Mouse (Mus musculus): Measurements from ENCODE around the gene Mrpl10. TPM values are rescaled to one million over a fixed set of nuclear protein-coding genes. Genes with fewer than 3 reads are reported as not detected.
A peak's percentile ranks its signal among the peaks of the same experiment; 100 is the strongest.

The Mrpl10 gene
- polyA plus RNA-seq, 1 experiment from 2014 or later = 80.1 TPM

- Histone ChIP-seq H3K27me3 (ENCODE audit: control insufficient read depth, insufficient read depth, low read length) (peaks cover 66% of the 10 kb centered on the region), H3K27ac (replicated peaks in 1 of 2; ENCODE audit: control insufficient read depth in 1 of 2, insufficient read depth in 1 of 2, low read depth in 2 of 2, low read length in 2 of 2) (no peak overlapping the region)
Measured at GRCm38 (mm10) chr11:97003170-97003569, 38.2 kb upstream of the Mrpl10 start.

GRCm38 (mm10) chr11:97007093-97007794 is 34.1 kb upstream of the Mrpl10 start:
- Histone ChIP-seq H3K4me2 (ENCODE audit: low read length) (no peak overlapping the region), H3K9me3 (ENCODE audit: control insufficient read depth, low read length) (no peaks in the 10 kb centered on the region), H3K4me3 (ENCODE audit: control insufficient read depth in 1 of 2, insufficient read depth in 1 of 2, low read depth in 1 of 2, low read length in 2 of 2) (no peak overlapping the region), H3K27me3 (ENCODE audit: control insufficient read depth, insufficient read depth, low read length) (peaks cover 68% of the 10 kb centered on the region), H3K27ac (replicated peaks in 1 of 2; ENCODE audit: control insufficient read depth in 1 of 2, insufficient read depth in 1 of 2, low read depth in 2 of 2, low read length in 2 of 2) (no peak overlapping the region), H3K4me1 (ENCODE audit: control insufficient read depth in 2 of 2, insufficient read depth in 2 of 2, low read length in 2 of 2) (peaks cover 0 to 5% of the 10 kb centered on the region in 2 experiments; a peak in 2 of 4 replicates), H3K36me3 (ENCODE audit: control insufficient read depth, insufficient read depth, low read length) (no peaks in the 10 kb centered on the region), H3K9ac (ENCODE audit: low read length) (no peak overlapping the region)
- 40% methylated on average over 9 of the region's 9 CpGs for WGBS
- no peak for ATAC-seq (ENCODE audit: insufficient number of reproducible peaks, insufficient read depth, low FRiP score, low read depth)

More at GRCm38 (mm10) chr11:97003170-97003569, 38.2 kb upstream of the Mrpl10 start:
- Histone ChIP-seq H3K9me3 (ENCODE audit: control insufficient read depth, low read length) (no peaks in the 10 kb centered on the region), H3K4me1 (ENCODE audit: control insufficient read depth in 2 of 2, insufficient read depth in 2 of 2, low read length in 2 of 2) (peaks cover 0 to 5% of the 10 kb centered on the region in 2 experiments; a peak in 1 of 4 replicates), H3K4me3 (ENCODE audit: control insufficient read depth in 1 of 2, insufficient read depth in 1 of 2, low read depth in 1 of 2, low read length in 2 of 2) (no peak overlapping the region), H3K36me3 (ENCODE audit: control insufficient read depth, insufficient read depth, low read length) (no peaks in the 10 kb centered on the region), H3K9ac (ENCODE audit: low read length) (no peak overlapping the region), H3K4me2 (ENCODE audit: low read length) (no peak overlapping the region)
- WGBS = 45% methylated on average over 5 of the region's 5 CpGs
- ATAC-seq (ENCODE audit: insufficient number of reproducible peaks, insufficient read depth, low FRiP score, low read depth) = no peak

- 26% methylated on average over 8 of the region's 8 CpGs for WGBS
- ATAC-seq (ENCODE audit: insufficient number of reproducible peaks, insufficient read depth, low FRiP score, low read depth) = no peak
- Histone ChIP-seq H3K4me2 (ENCODE audit: low read length) (no peak overlapping the region), H3K4me3 (ENCODE audit: control insufficient read depth in 1 of 2, insufficient read depth in 1 of 2, low read depth in 1 of 2, low read length in 2 of 2) (no peak overlapping the region), H3K27ac (replicated peaks in 1 of 2; ENCODE audit: control insufficient read depth in 1 of 2, insufficient read depth in 1 of 2, low read depth in 2 of 2, low read length in 2 of 2) (no peak overlapping the region), H3K4me1 (ENCODE audit: control insufficient read depth in 2 of 2, insufficient read depth in 2 of 2, low read length in 2 of 2) (peaks cover 0 to 5% of the 10 kb centered on the region in 2 experiments; a peak in 2 of 4 replicates), H3K9ac (ENCODE audit: low read length) (no peak overlapping the region), H3K27me3 (ENCODE audit: control insufficient read depth, insufficient read depth, low read length) (peaks cover 63% of the 10 kb centered on the region), H3K36me3 (ENCODE audit: control insufficient read depth, insufficient read depth, low read length) (no peaks in the 10 kb centered on the region), H3K9me3 (ENCODE audit: control insufficient read depth, low read length) (no peaks in the 10 kb centered on the region)
Measured at GRCm38 (mm10) chr11:97009198-97009790, 32.1 kb upstream of the Mrpl10 start.

GRCm38 (mm10) chr11:97013121-97013670 is 28.2 kb upstream of the Mrpl10 start, which contains the start of gene Sp6:
Gene Sp6, plus strand, starts transcription at chr11:97013394.
- no peaks in the 10 kb centered on the region for H3K36me3 ChIP-seq (ENCODE audit: control insufficient read depth, insufficient read depth, low read length)
- H3K4me1 ChIP-seq (ENCODE audit: control insufficient read depth in 2 of 2, insufficient read depth in 2 of 2, low read length in 2 of 2) = peaks cover 0 to 3% of the 10 kb centered on the region in 2 experiments; a peak in 2 of 4 replicates
- no peaks in the 10 kb centered on the region for H3K9me3 ChIP-seq (ENCODE audit: control insufficient read depth, low read length)
- no peak within 1 kb of the TSS for H3K27ac ChIP-seq (replicated peaks in 1 of 2; ENCODE audit: control insufficient read depth in 1 of 2, insufficient read depth in 1 of 2, low read depth in 2 of 2, low read length in 2 of 2)
- no peak within 1 kb of the TSS for H3K4me3 ChIP-seq (ENCODE audit: control insufficient read depth in 1 of 2, insufficient read depth in 1 of 2, low read depth in 1 of 2, low read length in 2 of 2)
- no peak within 1 kb of the TSS for H3K9ac ChIP-seq (ENCODE audit: low read length)
- no peak for ATAC-seq (ENCODE audit: insufficient number of reproducible peaks, insufficient read depth, low FRiP score, low read depth)
- H3K27me3 ChIP-seq (ENCODE audit: control insufficient read depth, insufficient read depth, low read length) = peaks cover 86% of the 10 kb centered on the region
- no peak within 1 kb of the TSS for H3K4me2 ChIP-seq (ENCODE audit: low read length)
- WGBS = 20% methylated on average over 8 of the region's 8 CpGs

- no peak overlapping the region for H3K27ac ChIP-seq (replicated peaks in 1 of 2; ENCODE audit: control insufficient read depth in 1 of 2, insufficient read depth in 1 of 2, low read depth in 2 of 2, low read length in 2 of 2)
- H3K36me3 ChIP-seq (ENCODE audit: control insufficient read depth, insufficient read depth, low read length) = no peaks in the 10 kb centered on the region
- H3K4me2 ChIP-seq (ENCODE audit: low read length) = peak overlapping the region; percentile 55
- no peak overlapping the region for H3K9ac ChIP-seq (ENCODE audit: low read length)
- peak overlapping the region in 1 of 2 experiments; percentile 32; a peak in 2 of 4 replicates for H3K4me3 ChIP-seq (ENCODE audit: control insufficient read depth in 1 of 2, insufficient read depth in 1 of 2, low read depth in 1 of 2, low read length in 2 of 2)
- WGBS = 2% methylated on average over 36 of the region's 36 CpGs
- no peaks in the 10 kb centered on the region for H3K9me3 ChIP-seq (ENCODE audit: control insufficient read depth, low read length)
- peaks cover 87% of the 10 kb centered on the region for H3K27me3 ChIP-seq (ENCODE audit: control insufficient read depth, insufficient read depth, low read length)
- no peak for ATAC-seq (ENCODE audit: insufficient number of reproducible peaks, insufficient read depth, low FRiP score, low read depth)
- peaks cover 7 to 26% of the 10 kb centered on the region in 2 experiments; a peak in 3 of 4 replicates for H3K4me1 ChIP-seq (ENCODE audit: control insufficient read depth in 2 of 2, insufficient read depth in 2 of 2, low read length in 2 of 2)
Measured at GRCm38 (mm10) chr11:97017696-97018582, 23.4 kb upstream of the Mrpl10 start.

- Histone ChIP-seq H3K36me3 (ENCODE audit: control insufficient read depth, insufficient read depth, low read length) (no peaks in the 10 kb centered on the region), H3K27me3 (ENCODE audit: control insufficient read depth, insufficient read depth, low read length) (peaks cover 90% of the 10 kb centered on the region), H3K9me3 (ENCODE audit: control insufficient read depth, low read length) (no peaks in the 10 kb centered on the region), H3K4me1 (ENCODE audit: control insufficient read depth in 2 of 2, insufficient read depth in 2 of 2, low read length in 2 of 2) (peaks cover 7 to 26% of the 10 kb centered on the region in 2 experiments; a peak in 3 of 4 replicates), H3K27ac (replicated peaks in 1 of 2; ENCODE audit: control insufficient read depth in 1 of 2, insufficient read depth in 1 of 2, low read depth in 2 of 2, low read length in 2 of 2) (no peak overlapping the region), H3K9ac (ENCODE audit: low read length) (peak overlapping the region; percentile 36; the same call in 1 of the 2 replicates), H3K4me3 (ENCODE audit: control insufficient read depth in 1 of 2, insufficient read depth in 1 of 2, low read depth in 1 of 2, low read length in 2 of 2) (peak overlapping the region; percentile 1 to 32; a peak in 3 of 4 replicates), H3K4me2 (ENCODE audit: low read length) (peak overlapping the region; percentile 55)
- 1% methylated on average over 61 of the region's 68 CpGs for WGBS
- no peak for ATAC-seq (ENCODE audit: insufficient number of reproducible peaks, insufficient read depth, low FRiP score, low read depth)
Measured at GRCm38 (mm10) chr11:97018583-97019344, 22.6 kb upstream of the Mrpl10 start.
